Mouse (Mus musculus) layer of hippocampus, adult 11-12 months (tissue): Measurements from ENCODE around the gene Klhl40.
A peak's percentile ranks its signal among the peaks of the same experiment; 100 is the strongest.

ENCODE experiments used
- DNase-seq: peaks from one replicate; pipeline ENCODE4 v3.0.0; 2022; ENCODE audit warnings: low spot score

Klhl40 gene

DNA sequence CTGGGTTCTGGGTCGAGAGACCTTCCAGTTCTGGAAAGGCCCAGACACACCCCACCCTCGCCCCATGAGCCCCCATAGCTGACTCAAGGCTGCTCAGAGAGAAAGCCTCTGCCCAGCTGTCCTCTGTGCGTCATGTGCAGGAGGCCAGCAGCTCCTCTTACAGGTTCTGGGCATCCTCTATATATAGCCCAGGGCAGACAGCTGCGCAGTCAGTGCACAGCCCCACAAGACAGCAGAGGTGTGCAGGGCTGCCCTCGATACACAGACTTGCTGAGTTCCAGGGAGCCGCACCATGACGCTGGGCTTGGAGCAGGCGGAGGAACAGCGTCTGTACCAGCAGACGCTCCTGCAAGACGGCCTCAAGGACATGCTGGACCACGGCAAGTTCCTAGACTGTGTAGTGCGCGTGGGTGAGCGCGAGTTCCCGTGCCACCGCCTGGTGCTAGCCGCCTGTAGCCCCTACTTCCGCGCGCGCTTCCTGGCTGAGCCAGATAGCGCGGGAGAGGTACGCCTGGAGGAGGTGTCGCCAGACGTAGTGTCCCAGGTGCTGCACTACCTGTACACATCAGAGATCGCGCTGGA, at the start of gene Klhl40:
Gene Klhl40 (plus strand): TSS at position 124 of the 582 bp plus-strand sequence.
- DNase-seq: peak; percentile 56

DNA sequence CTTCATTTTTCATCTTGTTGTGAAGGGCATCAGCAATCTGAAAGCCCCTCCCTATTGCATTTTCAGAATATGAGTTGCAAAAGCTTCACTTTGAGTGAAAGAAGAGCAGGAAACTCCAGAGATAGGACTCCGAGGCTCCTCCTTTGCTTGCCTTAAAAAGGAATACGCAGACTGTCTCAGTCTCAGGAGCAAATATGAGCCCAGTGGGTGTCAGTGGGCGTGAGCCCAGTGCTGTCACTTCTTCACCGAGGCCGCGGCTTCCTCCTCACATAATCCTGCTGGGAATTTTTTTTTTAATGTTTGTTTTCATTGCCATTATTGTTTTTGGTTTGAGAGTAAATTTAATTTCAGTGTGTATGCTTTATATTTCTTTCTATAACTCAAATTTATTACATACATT, 36.9 kb upstream of the Klhl40 start:
- DNase-seq: no peak

DNA sequence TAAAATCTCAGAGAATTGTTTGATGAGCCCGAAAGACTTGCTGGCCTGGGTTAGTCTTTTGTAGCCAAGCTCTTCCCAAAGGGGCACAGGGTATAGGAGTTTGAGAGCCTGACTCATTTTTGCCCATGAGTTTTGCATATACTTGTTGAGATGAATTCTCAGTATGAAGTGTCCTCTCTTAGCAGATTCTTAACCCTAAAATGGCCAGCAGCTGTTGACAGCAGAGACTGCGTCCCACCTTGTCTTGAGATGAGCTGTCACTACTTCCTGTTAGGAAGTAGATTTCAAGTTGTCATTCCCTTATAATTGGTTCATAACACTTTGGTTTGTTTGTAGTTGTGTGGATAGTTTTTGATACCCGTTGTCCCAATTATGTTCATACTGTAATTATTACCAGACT, 36.2 kb upstream of the Klhl40 start:
- no peak for DNase-seq

DNA sequence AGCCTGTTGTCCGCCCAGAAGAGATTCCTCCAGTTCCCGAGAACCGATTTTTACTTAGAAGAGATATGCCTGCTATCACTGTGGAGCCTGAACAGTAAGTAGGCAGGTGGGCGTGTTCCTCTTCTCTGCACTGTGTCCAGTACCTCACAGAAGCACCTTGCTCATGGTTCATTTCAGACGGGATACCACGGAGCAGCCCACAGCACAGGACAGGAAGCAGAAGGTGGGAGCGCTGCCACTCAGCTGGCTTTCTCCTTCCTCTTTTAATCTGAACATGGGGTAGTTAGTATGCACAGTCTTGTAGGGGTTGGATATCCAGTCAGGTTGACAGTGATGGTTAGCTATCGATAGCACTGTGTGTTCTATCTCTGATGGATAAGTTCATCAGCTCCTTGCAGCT, 33.4 kb upstream of the Klhl40 start:
- no peak for DNase-seq

DNA sequence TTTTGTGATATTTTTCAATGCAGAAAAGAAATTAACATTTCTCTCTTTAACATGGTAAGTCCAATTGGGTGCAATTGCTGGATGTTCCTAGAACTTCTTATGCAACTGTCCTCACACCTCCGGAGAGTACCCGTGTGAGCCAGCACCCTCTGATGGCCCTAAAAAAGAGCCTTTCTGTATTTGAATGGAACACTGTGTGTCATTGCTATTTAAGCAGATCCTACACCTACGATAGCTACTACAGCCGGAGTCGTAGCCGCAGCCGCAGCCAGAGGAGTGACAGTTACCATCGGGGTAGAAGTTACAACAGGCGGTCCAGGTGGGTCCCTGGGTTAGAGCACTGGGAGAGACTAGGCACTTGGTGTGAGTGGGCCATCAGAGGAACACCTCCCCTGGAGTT, 24.6 kb upstream of the Klhl40 start:
- no peak for DNase-seq

DNA sequence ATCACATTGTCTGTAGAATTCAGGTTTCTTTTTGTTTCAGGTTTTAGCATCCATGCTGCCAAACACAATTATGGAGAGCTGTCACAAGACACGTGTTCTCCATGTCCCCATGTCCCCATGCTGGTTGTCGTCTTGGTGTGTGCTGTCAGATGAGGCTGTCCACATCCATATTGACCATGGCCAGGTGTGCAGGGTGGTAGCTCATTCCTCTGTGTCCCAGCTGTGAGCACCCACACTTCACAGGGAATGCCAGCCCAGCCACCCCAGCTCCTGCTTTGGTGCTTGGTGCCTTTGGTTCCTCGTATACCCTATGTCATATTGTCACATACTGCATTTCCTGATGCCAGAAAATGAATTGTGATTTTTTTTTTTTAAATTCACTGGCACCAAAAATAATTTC, 22.8 kb upstream of the Klhl40 start:
- no peak for DNase-seq

DNA sequence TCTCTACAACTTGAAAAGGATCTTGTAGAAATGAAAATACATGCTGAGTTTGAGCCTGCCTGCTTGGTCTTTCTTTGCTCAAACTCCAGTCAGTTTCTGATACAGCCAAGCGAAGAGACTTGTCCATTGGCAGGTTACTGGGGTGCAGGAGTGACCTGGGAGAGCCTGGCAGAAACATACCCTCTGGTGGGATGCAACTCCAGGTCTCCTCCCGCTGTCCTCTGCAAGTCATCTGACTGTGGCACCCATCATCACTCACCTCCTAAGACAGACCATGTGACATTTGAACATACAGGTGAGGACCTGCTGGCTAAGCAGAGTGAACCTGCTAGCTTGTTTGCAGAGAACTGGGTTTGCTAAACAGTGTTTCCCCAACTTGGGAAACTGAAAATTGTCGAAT, 20.6 kb upstream of the Klhl40 start:
- DNase-seq: no peak

DNA sequence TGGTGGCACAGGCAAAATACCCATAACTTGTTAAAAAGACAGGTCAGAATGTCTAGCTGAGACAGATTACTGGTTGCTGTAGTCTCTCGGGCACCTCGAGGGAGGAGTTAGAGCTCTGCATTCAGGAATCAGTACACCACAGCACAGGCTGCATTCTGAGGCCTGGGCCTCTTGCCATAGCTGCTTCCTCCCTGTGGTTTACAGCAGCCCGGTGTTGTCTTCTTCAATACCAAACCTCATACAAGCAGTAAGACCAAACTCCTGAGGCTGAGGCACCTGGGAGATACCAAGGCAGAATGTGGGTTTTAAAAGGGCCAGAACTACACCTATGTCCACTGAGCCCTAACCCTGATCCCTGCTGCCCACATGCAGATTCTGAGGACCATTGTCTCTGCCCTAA, 20.0 kb upstream of the Klhl40 start:
- DNase-seq: no peak

DNA sequence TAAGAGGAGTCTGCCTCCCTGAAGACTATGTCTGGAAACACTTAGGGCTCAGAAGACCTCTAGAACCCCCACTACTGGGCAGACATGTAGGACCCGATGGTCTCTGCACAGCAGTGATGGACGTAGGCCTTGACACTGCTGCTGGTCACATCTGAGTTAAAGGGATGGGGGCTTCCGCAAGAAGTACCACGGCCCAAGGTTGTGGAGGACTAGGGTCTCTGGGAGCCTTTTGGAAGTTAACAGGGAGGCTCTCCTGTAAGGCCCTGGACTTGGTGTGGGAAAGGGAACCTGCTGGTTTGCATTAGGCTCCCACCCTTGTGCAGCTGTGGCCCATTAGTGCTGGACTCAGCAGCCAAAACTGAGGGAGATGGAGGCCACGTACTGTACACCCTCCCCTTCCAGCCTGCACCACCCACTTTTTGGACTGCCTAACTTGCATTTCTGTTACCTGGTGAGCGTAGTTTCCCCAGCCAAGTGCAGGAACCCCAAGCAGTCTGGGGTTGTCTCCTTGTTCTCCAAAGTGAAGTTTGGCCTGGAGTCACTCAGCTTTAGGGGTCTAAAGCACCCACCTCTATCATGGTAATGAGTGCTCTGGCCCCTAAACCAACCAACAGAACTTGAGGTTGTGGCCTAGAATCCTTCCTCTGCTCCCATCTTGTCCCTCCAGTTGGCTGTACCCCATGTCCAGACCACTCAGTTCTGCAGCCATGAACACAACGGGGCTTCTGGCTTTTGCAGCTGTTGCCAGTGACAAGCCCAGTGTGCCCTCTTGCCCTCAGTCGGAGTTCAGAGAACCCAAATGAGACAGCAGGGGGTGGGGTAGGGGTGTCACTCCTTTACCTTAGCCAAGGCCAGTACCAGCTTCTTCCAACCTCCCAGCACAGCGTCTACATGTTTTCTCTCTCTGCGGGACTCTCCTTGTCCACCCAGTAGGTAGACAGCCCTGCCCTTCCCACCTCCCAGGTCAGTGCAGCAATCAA, 19.3 kb upstream of the Klhl40 start:
- DNase-seq: no peak

DNA sequence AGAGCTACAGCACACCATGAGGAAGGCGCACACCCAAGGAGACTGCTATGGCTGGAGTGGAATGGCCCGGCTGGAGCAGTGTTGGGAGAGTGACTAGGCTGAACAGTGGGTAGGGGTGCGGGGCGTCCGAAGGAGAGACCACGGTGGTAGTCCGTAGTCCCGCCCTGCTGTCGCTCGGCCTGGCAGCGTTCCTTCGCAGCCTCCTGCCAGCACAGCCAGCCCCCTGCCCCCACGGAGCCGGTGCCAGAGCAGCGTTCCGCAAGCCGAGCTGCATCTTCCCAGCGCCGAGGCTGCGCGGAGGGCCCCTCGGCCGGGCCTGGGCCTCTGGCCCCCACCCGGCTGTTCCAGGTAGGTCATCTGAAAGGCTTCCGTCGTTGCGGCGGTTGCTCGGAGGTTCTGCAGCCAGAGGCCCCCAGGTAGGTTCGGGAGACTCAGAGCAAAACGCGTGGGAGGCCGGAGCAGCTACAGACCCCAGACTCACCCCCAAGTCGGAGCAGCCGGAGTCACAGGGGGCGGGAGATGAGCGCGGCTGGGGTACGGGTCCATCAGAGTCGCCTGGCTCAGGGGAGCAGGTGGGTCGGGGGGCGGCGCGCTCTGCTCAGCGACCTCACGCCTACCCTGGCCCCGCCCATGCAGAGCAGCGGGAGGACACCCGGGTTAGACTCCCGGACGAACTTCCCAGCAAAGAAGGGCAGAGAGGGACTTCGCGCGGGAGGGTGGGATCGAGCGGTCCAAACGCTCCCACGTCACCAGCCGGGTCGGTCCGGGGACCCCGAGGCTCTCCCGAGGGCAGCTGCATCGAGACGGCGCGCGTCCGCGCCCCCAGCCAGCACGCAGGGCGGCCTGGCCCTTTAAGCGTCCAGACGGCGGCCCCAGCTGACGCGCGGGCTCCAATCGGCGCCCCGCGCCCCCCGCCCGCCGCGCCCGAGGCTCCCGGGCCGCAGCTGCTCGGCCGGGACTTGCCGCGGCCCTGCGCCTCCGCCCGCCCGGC, 18.0 kb upstream of the Klhl40 start, which contains the start of gene Zfp651:
Gene Zfp651 (plus strand): TSS at position 240 of the 991 bp plus-strand sequence.
- peak; percentile 78 for DNase-seq

DNA sequence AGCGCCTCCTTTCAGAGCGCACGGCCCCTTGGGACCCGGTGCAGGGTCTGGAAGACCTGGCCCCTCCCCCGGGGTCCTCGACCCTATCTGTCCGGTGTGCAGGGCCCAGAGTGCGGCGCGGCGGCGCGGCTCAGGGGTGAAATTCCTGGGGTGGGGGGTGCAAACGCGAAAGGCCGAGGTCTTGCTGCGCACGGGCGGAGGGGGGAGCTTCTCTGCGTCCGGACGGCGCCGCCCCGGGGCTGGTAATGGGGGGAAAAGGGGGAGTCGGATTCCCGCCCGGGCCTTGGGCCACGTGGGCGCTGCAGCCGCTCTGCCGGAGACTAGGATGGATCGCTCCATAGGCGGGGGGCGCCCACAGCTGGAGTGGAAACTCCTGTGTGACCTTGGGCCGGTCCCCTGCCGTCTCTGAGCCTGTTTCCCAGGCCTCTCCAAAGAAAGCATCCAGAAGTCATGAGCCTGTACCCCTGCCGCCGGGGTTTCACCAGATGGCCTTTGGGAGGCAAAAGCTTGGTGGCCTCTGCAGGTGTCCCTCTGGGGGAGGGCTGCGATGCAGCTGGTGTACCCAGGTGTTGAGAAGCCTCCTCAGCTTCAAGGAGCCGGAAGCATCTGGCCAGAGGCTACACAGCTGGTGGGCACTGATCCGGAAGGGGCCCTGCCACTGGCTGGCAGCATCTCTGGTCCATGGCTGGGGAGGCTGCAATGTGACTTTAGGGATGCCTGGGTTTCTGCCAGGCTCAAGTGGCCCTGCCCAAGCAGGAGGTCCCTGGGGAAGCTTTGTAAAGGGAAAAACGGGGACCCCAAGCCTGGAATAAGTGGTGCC, 16.9 kb upstream of the Klhl40 start:
- DNase-seq: peak; percentile 63

DNA sequence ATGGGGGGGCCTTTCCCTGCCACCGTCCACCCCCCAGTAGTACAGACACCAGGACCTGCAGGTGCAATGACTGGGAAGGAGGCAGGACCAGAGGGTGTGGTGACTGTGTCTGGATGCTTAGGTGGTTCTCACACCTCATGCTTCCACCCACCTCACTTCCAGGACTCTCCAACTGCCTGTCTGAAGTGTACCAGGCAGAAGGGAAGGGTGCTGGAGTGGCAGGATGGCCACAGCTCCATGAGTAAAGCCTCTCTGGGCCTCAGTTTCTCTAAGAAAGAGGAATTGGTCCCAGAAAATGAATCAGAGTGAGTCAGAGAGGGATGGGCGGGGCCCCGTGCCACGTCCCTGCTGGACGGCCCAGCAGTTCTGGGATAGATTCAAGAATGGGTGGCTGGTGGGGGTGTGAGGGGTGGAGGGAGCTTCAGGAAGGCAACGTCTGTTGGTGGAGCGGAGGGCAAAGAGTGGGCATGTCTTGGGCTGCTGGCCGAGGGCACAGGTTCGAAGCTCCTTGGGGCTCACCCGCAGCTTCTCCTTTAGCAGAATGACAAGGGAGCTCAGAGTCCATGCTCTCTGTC, 16.2 kb upstream of the Klhl40 start:
- DNase-seq: no peak

DNA sequence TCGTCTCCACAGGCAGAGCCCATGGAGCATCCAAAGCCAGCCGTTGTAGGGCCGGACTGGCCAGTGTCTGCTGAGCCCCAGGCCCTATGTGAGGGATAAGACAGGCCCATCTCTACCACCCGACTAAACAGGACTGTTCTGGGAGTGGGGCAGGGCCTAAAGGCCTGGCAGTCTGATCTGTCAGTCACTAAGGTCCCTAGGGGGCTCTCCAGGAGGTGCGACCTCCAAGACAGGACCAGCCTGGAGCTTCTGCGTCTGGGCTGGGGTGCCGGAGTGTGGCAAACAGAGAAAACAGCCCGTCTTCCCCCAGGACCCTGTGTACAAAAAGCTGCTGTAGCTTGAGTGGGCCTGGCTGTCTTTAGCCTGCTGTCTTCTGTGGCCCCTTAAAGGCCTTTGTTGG, 15.6 kb upstream of the Klhl40 start:
- DNase-seq: no peak

DNA sequence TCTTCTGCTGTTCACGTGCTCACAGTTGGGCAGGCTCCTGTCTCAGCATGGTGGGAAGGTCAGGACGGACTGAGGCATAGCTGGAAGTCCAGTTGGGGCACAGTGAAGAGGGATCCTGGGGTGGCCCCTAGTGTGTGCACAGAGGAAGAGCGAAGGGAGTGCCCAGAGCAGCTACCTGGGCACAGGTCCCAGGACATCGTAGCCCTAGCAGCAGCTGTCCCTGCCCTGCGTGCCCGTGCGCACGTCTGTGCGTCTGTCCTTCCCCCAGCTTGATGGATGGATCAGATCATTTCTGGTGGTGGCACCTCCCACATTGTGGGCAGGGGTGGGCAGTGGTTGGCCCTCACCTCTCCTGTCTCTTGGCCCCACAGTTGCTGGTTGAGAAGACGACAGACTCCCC, 15.2 kb upstream of the Klhl40 start:
- DNase-seq: no peak

DNA sequence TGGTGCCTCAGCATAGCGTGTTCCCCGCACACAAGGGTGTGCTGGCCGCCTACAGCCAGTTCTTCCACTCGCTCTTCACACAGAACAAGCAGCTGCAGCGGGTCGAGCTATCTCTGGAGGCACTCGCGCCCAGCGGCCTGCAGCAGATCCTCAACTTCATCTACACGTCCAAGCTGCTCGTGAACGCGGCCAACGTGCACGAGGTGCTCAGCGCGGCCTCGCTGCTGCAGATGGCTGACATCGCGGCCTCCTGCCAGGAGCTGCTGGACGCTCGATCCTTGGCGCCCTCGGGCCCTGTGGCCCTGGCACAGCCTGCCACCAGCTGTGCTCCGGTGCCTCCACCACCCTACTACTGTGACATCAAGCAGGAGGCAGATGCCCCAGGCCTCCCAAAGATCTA, 14.6 kb upstream of the Klhl40 start:
- no peak for DNase-seq

DNA sequence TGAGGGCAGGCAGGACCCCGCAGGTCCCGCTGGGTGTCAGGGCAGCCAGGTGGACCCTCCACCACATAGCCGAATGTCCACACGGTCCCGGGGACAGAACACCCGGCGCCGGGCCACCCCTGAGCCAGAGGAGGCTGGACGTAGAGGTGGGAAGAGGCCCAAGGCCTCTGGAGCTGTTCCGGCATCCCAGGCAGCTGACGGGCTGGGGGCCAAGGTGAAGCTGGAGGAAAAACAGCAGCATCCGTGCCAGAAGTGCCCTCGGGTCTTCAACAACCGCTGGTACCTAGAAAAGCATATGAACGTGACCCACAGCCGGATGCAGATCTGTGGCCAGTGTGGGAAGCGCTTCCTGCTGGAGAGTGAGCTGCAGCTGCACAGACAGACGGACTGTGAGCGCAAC, 13.7 kb upstream of the Klhl40 start:
- DNase-seq: peak; percentile 49

DNA sequence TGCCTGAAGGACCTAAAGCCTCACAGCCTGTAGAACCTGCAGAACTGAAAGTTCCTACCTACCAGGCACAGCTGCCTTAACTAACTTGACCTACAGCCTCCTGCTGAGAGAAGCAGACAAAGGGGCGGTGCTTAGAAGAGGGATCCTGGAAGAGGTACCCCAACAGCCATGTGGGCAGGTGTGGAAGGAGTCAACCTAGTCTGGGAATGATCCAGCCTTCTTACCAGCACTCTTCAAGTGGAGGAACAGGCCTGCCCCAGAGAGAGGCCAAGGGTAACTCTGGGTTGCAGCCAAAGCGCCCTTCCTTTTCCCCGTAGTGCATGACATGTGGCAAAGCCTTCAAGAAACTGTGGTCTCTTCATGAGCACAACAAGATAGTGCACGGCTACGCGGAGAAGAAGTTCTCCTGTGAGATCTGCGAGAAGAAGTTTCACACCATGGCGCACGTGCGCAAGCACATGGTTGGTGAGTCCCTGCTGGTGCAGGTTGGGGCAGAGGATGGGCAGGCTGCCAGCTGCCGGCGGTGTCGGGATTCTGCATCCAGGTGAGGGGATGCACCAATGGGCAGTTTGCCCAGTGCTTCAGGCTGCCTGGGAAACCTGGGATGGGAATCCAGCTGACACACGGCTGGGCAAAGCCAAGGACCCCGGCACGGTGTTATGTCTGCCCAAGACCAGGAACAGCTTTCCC, 12.1 kb upstream of the Klhl40 start:
- no peak for DNase-seq

DNA sequence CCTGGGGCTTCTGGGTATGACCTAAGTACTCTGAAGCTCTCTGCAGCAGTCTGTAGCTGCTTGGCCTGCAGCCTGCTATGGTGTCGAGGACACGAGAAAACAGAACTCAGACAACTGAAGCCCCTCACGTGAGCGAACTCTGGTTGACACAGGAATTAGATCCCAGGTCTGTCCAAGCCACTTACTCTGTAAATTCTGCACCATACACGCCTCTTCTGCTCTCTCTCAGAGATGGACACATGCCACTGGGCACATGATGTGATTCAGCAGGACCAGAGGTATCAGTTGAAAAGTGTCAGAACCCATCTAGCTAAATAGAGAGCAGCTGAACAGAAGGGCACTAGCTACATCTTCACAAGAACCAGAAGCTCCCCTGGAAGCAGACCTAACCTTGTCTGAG, 5.0 kb upstream of the Klhl40 start:
- no peak for DNase-seq

DNA sequence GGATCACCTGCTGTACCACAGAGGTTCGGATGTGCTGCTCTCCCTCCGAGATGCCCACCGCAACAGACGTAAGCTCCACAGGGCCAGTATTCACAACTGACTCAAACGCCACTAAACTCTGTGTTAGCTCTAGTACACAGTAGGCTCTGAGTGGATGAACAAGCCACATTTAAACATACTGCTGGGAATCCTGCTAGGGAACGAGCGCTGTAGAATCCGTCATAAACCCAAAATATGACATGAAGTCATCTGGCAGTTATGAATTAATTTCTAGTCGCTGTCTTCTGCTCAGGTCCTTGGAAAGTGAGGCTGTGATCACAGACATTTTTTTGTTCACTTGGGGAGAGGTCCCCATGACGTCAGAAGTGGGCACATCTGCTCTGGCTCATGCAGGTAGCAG, 1.5 kb upstream of the Klhl40 start:
- DNase-seq: no peak

DNA sequence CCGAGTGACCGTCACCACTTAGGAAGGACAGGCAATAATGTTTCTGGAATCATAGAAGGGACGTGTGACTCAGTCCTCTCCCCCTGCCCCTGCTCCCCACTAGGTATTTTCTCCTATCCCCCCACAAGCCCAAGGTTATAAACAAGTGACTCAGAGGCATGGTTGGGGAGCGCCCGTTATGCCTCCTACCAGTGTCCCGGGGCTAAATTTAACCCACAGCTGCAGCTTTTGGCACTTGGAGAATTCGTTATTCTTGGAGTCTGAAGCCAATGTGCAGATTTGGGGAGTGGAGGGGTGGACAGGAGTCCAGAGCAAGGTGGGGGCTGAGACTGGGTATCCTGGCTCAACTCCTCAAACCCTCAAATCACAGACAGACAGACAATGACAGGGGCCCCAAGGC, 896 bp upstream of the Klhl40 start:
- no peak for DNase-seq
